Mouse (Mus musculus) lung, postnatal 25 days (tissue): ENCODE data around the gene Zfp706.

Source experiments
- DNase-seq: peaks from one replicate; pipeline ENCODE4 v3.0.0; 2022; ENCODE audit warnings: low spot score

Gene Zfp706

DNA sequence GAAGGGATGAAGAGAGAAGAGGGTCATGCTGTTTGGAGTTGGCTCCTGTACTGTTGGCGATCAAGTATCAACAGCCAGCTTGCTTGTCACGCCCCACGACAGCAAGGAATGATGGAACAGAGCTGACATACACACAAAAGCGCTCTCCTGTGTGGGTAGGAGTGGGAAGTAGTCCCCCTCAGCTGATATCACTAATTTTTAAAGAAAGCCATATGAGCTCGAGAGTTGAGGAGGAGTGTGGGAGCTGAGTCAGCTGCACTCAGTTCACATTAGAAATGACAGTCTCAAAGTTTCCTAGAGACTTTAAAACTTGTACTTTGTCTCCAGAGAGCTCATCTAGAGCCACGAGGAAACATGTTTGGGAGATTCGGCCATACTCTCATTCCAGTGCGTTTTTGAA, 29.8 kb downstream of the Zfp706 start:
- DNase-seq: no peak

DNA sequence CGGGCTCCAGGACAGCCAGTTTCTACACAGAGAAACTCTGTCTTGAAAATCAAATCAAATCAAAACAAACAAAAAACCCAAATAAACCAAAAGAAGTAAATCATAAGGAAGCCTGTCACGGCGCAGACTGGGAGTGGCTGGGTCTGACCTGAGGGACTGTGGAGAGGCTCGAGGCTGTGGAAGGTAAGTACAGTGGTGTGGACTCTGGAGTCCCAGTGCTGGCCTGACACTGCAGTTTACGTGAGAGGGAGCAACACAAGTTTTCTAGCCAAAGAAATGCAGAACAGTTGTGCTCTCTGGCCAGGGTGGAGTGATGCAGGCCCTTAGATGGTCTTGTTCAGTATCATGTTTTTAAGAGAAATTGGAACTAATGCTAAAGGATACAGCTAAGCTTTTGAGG, 31.9 kb downstream of the Zfp706 start:
- DNase-seq: no peak

DNA sequence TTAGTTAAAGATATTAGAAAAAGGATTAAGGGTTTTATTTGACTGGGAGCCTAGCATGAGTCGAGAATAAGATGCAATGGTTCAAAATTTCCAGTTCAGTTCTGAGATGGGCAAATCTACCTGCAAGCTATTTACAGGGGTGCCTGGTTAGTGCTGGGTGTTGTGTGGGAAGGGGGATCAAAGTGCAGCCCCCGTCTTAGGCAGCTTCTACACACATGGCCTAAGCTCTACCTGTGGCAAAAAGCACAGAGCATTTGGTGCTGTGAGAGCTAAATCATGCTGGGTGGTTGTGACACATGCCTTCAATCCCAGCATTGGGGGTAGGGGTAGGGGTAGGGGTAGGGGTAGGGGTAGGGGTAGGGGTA, 32.3 kb downstream of the Zfp706 start:
- no peak for DNase-seq

DNA sequence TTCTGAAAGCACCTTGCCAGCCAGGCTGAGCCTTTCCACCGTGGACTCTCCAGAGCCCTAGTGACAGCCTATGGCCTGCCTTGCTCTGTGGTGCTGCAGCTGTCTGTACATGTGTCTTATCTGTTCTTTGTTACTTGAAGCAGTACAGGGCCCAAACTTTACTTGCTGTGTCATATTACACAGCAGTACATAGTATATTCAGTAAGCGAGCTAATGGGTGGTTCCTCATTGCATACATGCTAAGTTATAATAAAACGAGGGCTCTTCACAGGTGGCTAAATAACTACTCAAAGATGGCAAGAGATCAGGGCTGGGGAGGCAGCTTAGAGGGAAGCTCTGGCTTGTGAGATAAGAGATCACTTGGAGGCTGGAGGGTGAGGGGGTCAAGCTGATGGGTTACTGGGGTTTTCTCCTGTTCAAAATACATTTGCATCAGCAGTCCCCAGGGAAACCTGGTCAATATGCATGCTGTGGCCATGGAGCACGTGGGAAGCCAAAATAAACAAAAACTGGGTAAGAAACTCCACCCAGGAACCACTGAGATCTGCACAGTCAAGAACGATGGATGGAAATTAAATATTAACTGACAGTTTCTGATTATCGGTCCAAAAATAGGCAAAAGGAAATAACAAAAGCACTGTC, 32.8 kb downstream of the Zfp706 start:
- no peak for DNase-seq

DNA sequence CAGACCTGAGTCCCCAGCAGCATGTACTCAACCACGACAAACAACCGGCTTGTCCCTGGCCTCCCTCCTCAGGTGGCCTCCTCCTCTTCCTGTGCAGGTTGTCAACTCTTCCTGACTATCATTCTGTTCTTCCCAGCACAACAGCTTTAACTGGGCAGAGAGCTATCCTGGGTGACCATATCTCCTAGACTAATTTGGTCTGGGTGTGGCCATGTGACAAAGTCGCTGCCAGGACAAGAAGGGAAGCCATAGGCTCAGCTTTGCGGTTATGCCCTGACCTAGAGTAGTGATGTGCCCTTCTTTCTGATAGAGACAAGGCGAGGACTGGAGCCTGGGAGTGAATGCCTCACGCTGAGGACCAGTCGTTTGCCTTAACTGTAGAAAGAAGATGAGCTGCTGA, 33.9 kb downstream of the Zfp706 start:
- DNase-seq: no peak

DNA sequence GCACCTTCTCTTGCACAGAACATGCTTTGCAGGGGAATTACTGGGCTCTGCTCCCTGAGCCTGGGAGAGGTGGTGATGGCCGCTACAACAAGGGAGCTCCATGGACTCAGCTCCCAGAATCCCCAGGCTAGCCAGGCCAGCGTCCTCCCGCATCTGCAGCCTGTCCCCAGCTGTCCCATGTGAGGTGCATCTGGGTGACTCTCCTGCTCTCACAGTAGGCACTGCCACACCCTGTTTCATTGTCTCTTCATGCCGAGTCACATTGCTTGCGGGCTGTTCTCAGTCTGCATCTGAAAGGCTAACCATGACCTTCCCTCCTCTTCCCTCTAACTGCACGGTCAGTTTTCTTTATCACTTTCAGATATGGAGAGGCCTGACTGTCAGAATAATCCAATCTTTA, 34.3 kb downstream of the Zfp706 start:
- no peak for DNase-seq

DNA sequence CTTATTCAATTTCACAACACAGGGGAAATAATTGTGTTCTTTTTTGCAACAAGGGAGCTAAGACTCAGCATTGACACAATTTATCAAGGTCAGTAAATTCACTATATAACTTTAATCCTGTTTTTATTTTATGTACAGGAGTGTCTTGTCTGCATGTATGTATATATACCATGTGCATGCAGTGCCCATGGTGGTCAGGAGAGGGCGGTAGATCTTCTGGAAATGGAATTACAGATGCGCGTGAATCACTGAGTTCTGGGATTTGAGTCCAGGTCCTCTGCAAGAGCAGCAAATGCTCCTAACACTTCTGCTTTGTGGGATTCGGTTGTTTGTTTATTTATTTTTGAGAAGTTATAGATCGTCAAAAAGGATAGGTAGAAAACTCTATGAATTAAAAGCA, 37.8 kb downstream of the Zfp706 start:
- no peak for DNase-seq

DNA sequence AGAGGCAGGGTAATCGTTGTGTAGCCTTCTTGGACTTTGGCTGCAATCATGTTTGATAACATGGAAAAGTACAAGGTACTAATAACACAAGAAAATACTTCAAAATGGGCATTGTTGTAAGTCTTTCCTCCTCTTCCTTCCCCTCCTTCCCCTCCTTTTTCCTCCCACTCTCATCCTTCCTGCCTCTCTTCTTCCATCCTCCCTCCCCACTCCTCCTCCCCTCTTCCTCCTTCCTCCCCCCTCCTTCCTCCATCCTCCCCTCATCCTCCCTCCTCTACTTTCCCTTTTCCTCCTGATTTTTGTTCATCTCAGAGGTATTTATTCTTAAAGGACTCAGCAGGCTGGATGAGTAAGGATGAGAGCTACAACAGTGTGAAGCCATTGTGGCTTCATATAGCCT, 39.3 kb downstream of the Zfp706 start:
- DNase-seq: no peak

DNA sequence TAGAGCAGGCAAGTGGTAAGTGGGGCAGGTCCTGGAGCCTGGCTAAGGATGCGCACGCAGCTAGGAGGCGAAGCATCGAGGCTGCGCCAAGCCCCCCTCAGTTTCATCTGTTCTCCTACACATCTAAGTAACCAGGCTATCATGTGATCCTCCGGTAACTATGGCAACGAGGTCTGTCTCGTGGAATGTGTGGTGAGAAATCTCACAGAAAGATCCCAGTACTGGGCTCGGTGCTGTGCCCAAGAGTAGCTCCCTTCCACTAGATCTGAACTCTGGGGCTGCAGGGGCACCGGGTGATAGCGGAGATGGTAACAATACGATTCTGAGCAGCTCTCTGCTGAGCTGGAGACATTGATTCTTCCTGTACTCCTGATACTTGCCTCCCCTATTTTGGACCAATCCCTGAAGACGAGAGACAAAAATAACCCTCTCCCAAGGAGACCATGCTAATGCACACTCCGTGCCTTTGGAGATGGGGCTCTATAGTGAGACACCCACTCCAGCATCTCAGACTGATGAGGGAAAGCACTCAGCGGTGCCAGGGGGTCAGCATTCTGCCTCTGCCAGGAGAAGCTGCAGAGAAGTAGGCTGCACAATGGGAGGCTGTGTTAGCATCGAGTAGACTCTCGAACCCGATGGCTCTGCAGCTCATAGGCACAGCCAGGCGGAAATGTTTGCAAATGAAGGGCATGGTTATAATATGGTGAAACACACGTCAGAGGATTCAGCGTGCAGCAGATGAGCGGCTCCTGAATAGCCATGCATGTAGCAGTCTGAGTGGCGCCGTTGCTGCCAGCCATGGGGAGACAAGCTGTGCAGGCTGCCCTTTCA, 40.0 kb downstream of the Zfp706 start:
- DNase-seq: no peak

DNA sequence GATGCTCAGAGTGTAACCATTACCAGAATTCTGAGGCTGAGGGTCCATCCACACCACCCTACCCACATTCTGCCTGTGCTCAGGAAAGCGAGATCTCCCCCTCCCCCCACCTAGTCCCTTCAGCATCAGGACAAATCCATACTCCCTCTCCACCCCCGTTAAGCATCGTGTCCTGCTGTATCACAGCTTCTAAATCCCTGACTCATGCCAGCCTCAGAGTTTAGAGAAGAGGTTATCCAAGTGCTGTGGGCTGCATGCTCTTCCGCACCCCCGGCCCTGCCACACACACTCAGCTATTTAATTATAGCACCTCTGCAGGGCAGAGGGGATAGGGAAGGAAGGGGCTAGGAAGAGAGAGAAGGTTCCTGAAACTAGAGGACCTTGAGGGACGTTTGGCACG, 40.6 kb downstream of the Zfp706 start:
- DNase-seq: no peak

DNA sequence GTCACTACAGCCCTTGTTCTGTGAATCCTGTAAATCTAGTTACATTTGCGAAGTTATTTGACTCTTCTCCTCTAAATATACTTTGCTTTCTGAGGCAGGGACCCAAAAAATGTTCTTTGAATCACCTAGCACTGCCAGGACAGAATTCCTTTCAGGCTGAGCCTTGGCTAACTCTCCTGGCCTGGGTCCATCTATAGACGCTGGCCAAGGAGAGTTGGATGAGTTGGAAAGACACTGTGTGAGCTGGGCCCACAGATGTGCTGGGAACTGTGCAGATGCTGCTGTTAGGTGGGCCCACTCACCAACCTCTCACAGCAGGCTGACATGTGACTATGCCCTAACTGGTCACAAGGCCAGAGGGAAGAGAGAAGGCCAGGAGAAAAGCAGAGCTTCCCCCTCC, 41.1 kb downstream of the Zfp706 start:
- no peak for DNase-seq

DNA sequence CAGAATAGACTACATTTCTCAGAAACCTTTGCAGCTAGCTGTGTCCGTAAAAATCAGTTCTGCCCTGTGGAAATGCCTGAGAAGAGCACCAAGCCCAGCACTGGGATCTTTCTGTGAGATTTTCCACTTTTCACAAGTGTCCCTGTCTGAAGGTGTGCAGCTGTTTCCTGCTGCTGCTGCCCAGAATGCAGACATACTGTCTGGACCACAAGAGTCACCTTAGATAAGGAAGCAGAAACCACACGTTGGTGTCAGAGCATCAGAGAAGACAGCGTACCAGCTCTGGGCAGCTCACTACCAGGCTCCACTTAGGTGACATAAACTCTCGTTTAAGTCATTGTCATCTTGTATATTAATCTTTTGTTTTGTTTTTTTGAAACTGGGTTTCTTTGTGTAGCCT, 41.8 kb downstream of the Zfp706 start:
- no peak for DNase-seq

DNA sequence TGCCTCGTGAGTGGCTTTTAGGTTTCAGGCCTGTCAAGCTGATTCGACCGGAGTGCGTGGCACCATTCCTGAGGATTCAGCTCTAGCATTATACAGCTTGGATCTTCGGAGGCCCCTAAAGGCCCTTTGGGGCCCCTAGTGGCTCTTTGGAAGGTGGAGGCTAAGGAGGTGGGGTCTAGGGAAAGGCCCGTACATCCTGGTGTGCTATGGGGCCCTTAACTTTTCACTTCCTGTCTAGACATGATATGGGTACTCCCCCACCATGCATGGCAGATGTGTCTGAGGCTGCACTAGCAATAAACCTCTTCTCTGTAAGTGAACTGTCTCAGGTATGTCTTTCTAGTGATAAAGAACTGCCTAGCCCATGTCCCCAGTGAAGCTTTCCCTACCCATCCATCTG, 44.6 kb downstream of the Zfp706 start:
- no peak for DNase-seq

DNA sequence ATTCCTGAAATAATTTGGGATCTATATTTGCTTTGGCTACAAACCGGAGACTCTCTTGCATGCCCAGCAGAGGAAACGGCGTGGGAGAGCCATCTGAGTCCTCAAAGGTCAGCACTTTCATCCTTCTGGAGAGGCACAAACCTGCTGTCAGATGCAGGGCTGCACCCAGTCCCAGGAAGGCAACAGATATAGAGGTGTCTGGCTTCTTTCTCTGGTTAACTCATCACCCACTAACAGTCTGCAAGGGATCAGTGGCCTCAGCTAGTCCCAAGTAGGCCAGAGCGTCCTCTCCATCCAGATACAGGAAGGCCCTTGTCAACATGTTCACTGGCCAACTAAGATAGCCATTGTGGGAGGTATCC, 46.7 kb downstream of the Zfp706 start:
- DNase-seq: no peak

DNA sequence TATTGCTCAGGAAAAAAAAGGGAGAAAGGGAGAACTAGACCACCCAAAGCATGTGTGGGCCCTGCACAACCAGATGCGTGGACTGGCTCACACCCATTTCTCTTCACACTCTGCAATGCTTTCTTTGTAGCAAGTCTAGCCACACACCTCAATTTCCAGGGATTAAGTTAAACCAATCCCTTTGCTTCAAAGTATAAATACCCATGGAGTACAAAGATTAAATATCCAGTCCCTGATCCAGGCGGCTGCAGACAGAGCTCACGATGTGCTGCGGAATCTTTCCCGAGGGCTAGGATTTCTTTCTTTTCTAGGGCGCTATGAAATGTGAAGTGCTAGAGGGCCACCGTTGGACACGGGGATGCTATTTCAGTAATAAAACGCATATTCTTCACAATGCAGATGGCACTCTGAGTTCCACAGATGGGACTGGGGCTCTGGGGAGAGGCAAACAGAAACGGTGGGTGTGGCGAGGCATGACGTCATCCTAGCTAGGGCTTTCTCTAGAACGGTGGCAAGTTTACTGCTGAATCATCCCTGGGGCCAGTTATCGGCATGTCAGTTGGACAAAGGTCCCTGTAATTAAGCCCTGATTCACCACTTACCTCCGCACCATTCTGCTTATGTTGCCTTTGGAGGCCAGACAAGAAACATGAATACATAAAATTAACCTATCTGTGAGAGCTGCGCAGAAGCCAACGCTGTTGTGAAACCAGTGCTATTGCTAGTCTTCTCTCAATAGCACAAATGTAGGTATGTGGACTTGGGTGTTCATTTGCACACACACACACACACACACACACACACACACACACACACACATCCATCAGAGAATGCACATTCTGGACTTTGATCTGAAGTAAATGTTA, 47.3 kb downstream of the Zfp706 start:
- DNase-seq: no peak

DNA sequence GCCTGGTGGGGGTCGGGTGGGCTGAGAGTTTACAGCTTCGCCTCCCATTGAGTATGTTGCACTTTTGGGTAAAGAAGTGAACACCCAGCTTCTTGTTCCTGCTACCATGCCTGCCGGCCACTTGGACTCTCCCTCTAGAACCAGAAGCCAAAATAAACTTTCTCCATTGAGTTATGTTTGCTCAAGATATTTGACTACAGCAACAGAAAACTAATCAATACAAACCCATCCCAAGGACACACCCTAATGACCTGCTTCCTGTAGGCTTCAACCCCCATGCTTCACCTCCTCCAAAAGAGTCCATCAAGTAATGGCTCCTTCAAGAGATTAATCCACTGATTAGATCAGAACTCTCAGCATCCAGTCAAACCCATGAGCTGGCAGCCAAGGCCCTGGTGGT, 51.4 kb downstream of the Zfp706 start:
- no peak for DNase-seq

DNA sequence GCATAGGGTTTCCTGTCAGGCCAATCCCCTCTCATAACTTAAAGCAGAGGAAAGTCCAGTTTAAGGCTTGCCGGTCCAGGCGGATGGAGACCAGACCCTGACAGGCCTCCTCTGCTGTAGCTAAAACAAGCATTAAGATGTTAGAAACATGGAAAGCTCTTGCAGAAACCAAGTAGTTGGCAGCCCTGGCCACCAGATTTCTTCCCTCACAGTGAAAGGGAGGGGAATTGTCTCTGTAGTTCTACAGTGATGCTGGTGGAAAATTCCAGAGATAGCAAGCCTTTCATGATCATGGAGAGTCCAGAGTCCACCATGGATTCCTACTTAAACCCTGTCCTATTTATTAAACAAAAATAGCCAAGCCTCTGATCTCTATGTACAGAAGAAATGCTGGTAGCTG, 57.3 kb downstream of the Zfp706 start:
- no peak for DNase-seq

DNA sequence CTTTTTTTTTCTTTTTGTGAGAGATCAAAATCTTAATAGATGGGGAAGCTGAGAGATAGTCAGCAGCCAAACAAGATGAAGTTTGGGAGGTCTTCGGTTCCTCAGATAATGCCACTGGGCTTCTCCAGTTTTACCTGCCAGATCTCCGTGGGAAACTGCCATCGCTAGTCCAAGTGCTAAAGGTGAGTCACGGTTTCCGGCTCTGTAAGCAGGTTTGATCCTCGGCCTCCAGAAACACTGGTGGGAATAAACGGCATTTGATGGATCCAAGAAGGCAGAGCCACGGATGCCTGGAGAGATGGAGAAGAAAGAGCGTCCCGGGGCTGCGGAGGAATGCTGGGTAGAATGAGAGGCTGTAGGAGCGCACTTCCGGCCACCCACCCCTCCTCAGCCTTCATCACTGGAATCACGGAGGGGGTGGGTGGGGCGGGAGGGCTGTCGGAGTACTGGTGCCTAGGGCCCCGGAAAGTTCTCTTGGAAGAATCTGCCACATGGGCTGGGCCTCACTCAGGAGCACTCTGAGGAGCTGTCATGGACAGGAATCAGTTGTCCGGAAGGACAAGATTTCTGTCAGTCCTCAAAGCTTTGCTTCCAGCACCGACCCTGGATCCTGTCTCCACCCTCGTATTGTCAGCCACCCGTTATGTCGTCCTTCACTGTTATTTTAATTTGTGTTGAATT, 58.6 kb downstream of the Zfp706 start:
- no peak for DNase-seq
